Mouse (Mus musculus): Measurements from ENCODE around the gene Shank2. TPM values are rescaled to one million over a fixed set of nuclear protein-coding genes. Genes with fewer than 3 reads are reported as not detected.

Gene Shank2
- 9.1 and 9.4 TPM in 2 replicates for polyA plus RNA-seq (2014; fragmentation: Nextera tagmentation; extraction: Ambion mirVana)

- ATAC-seq (ENCODE audit: low FRiP score, low TSS enrichment) = no peak
- H3K9me3 ChIP-seq (ENCODE audit: control insufficient read depth, low read length) = peaks cover 8% of the 10 kb centered on the region
- H3K36me3 ChIP-seq (ENCODE audit: control insufficient read depth, insufficient read depth, low read length) = no peaks in the 10 kb centered on the region
- H3K4me3 ChIP-seq (replicated peaks; ENCODE audit: low read depth, low read length) = no peak within 1 kb of the TSS
- no peak within 1 kb of the TSS for H3K4me2 ChIP-seq (ENCODE audit: low read length)
- H3K9ac ChIP-seq (replicated peaks; ENCODE audit: low read length) = no peak within 1 kb of the TSS
- no peak for DNase-seq
- no peaks in the 10 kb centered on the region for H3K4me1 ChIP-seq (ENCODE audit: control insufficient read depth, insufficient read depth, low read length)
- WGBS = 77% methylated on average over 3 of the region's 3 CpGs
- H3K27me3 ChIP-seq (ENCODE audit: control insufficient read depth, insufficient read depth, low read length) = no peaks in the 10 kb centered on the region
- H3K27ac ChIP-seq (replicated peaks; ENCODE audit: low read depth, low read length) = no peak within 1 kb of the TSS
These were observed at the start of gene Shank2 for GRCm38 (mm10) chr7:144001628-144002027. TSS of gene Shank2 (plus strand) at chr7:144001928.

- Histone ChIP-seq H3K9ac (replicated peaks; ENCODE audit: low read length) (no peak overlapping the region), H3K4me2 (ENCODE audit: low read length) (no peak overlapping the region), H3K27me3 (ENCODE audit: control insufficient read depth, insufficient read depth, low read length) (no peaks in the 10 kb centered on the region), H3K4me3 (replicated peaks; ENCODE audit: low read depth, low read length) (no peak overlapping the region), H3K36me3 (ENCODE audit: control insufficient read depth, insufficient read depth, low read length) (no peaks in the 10 kb centered on the region), H3K9me3 (ENCODE audit: control insufficient read depth, low read length) (no peaks in the 10 kb centered on the region), H3K4me1 (ENCODE audit: control insufficient read depth, insufficient read depth, low read length) (no peaks in the 10 kb centered on the region), H3K27ac (replicated peaks; ENCODE audit: low read depth, low read length) (no peak overlapping the region)
- no peak for DNase-seq
- no peak for ATAC-seq (ENCODE audit: low FRiP score, low TSS enrichment)
- 70% methylated on average over 3 of the region's 3 CpGs for WGBS
These were observed 49.6 kb upstream of the Shank2 start for GRCm38 (mm10) chr7:143952130-143952529.

DNA sequence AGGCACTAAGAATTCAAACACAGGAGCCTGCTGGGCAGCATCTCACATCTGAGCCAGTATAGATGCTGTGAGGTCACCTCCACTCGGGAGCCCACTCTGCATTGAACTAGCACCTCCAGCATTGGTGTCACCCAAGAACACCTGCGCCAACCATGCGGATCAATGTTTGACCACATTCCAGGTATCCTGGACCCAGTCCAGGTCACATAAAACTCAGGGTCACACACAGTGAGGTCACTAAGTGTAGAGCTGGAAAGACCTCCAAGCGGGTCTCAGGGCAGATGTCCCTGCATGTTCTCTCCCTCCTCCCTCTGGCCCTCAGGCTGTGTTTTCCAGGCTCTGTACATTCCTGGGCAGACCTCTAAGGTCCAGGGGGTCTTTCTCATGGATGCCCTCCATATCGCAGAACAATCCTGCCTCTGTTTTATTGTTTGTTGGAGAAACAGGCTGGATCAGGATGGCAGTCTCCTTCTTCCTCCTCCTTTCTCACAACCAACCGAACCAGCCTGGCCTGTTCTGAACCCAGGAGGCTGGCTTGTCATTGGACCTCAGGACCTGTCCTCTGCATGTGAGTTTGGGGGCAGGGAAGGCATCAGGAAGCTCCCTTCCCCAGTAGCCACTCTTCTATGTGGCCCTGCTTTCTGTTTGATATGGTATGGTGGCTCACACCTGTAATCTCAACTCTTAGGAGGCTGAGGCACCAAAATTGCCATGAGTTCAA, 45.0 kb upstream of the Shank2 start:
- Histone ChIP-seq H3K9ac (replicated peaks; ENCODE audit: low read length) (no peak overlapping the region), H3K36me3 (ENCODE audit: control insufficient read depth, insufficient read depth, low read length) (no peaks in the 10 kb centered on the region), H3K4me3 (replicated peaks; ENCODE audit: low read depth, low read length) (no peak overlapping the region), H3K4me1 (ENCODE audit: control insufficient read depth, insufficient read depth, low read length) (no peaks in the 10 kb centered on the region), H3K4me2 (ENCODE audit: low read length) (no peak overlapping the region), H3K9me3 (ENCODE audit: control insufficient read depth, low read length) (no peaks in the 10 kb centered on the region), H3K27me3 (ENCODE audit: control insufficient read depth, insufficient read depth, low read length) (no peaks in the 10 kb centered on the region), H3K27ac (replicated peaks; ENCODE audit: low read depth, low read length) (no peak overlapping the region)
- 87% methylated on average over 6 of the region's 6 CpGs for WGBS
- ATAC-seq (ENCODE audit: low FRiP score, low TSS enrichment) (no peak), DNase-seq (no peak)

GRCm38 (mm10) chr7:143958030-143958565, 43.6 kb upstream of the Shank2 start:
- DNase-seq (no peak), ATAC-seq (ENCODE audit: low FRiP score, low TSS enrichment) (no peak)
- H3K9me3 ChIP-seq (ENCODE audit: control insufficient read depth, low read length) = no peaks in the 10 kb centered on the region
- no peak overlapping the region for H3K9ac ChIP-seq (replicated peaks; ENCODE audit: low read length)
- no peak overlapping the region for H3K4me3 ChIP-seq (replicated peaks; ENCODE audit: low read depth, low read length)
- no peaks in the 10 kb centered on the region for H3K36me3 ChIP-seq (ENCODE audit: control insufficient read depth, insufficient read depth, low read length)
- 65% methylated on average over 11 of the region's 11 CpGs for WGBS
- no peak overlapping the region for H3K4me2 ChIP-seq (ENCODE audit: low read length)
- H3K27me3 ChIP-seq (ENCODE audit: control insufficient read depth, insufficient read depth, low read length) = no peaks in the 10 kb centered on the region
- H3K4me1 ChIP-seq (ENCODE audit: control insufficient read depth, insufficient read depth, low read length) = no peaks in the 10 kb centered on the region
- no peak overlapping the region for H3K27ac ChIP-seq (replicated peaks; ENCODE audit: low read depth, low read length)

DNA sequence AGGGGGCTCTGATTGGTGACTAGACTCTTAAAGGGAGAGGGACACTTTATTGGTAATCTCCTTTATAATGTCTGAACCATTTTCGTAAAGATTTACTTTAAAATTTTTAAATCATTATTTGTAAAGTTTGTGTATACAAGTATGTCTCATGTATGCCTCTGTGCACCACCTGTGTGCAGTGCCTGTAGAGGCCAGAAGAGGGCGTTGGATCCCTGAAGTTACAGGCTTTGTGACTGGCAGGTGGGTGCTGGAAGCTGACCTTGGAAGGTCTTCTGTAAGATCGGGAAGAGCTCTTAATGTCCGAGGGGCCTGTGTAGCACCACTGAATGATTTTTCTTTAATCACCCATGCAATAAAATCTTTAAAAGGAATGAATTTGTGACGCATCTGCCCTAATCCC, 37.9 kb upstream of the Shank2 start:
- Histone ChIP-seq H3K27ac (replicated peaks; ENCODE audit: low read depth, low read length) (no peak overlapping the region), H3K9me3 (ENCODE audit: control insufficient read depth, low read length) (no peaks in the 10 kb centered on the region), H3K4me3 (replicated peaks; ENCODE audit: low read depth, low read length) (no peak overlapping the region), H3K36me3 (ENCODE audit: control insufficient read depth, insufficient read depth, low read length) (no peaks in the 10 kb centered on the region), H3K9ac (replicated peaks; ENCODE audit: low read length) (no peak overlapping the region), H3K4me2 (ENCODE audit: low read length) (no peak overlapping the region), H3K27me3 (ENCODE audit: control insufficient read depth, insufficient read depth, low read length) (no peaks in the 10 kb centered on the region), H3K4me1 (ENCODE audit: control insufficient read depth, insufficient read depth, low read length) (no peaks in the 10 kb centered on the region)
- DNase-seq (no peak), ATAC-seq (ENCODE audit: low FRiP score, low TSS enrichment) (no peak)
- WGBS = 85% methylated on average over 5 of the region's 5 CpGs

GRCm38 (mm10) chr7:143966621-143967020, 35.1 kb upstream of the Shank2 start:
- no peak overlapping the region for H3K27ac ChIP-seq (replicated peaks; ENCODE audit: low read depth, low read length)
- no peaks in the 10 kb centered on the region for H3K27me3 ChIP-seq (ENCODE audit: control insufficient read depth, insufficient read depth, low read length)
- ATAC-seq (ENCODE audit: low FRiP score, low TSS enrichment) (no peak), DNase-seq (no peak)
- H3K9ac ChIP-seq (replicated peaks; ENCODE audit: low read length) = no peak overlapping the region
- H3K9me3 ChIP-seq (ENCODE audit: control insufficient read depth, low read length) = no peaks in the 10 kb centered on the region
- no peak overlapping the region for H3K4me3 ChIP-seq (replicated peaks; ENCODE audit: low read depth, low read length)
- no peaks in the 10 kb centered on the region for H3K4me1 ChIP-seq (ENCODE audit: control insufficient read depth, insufficient read depth, low read length)
- H3K36me3 ChIP-seq (ENCODE audit: control insufficient read depth, insufficient read depth, low read length) = no peaks in the 10 kb centered on the region
- H3K4me2 ChIP-seq (ENCODE audit: low read length) = no peak overlapping the region
- WGBS = 87% methylated on average over 7 of the region's 7 CpGs

GRCm38 (mm10) chr7:143977491-143977830, 24.3 kb upstream of the Shank2 start:
- H3K4me2 ChIP-seq (ENCODE audit: low read length) = peak overlapping the region; percentile 93
- H3K4me3 ChIP-seq (replicated peaks; ENCODE audit: low read depth, low read length) = peak overlapping the region; percentile 47
- H3K4me1 ChIP-seq (ENCODE audit: control insufficient read depth, insufficient read depth, low read length) = peaks cover 16% of the 10 kb centered on the region
- H3K9me3 ChIP-seq (ENCODE audit: control insufficient read depth, low read length) = no peaks in the 10 kb centered on the region
- peaks cover 53% of the 10 kb centered on the region for H3K27me3 ChIP-seq (ENCODE audit: control insufficient read depth, insufficient read depth, low read length)
- ATAC-seq (ENCODE audit: low FRiP score, low TSS enrichment) = no peak
- DNase-seq = no peak
- H3K9ac ChIP-seq (replicated peaks; ENCODE audit: low read length) = peak overlapping the region; percentile 46; the same call in 1 of the 2 replicates
- H3K27ac ChIP-seq (replicated peaks; ENCODE audit: low read depth, low read length) = no peak overlapping the region
- WGBS = 17% methylated on average over 5 of the region's 5 CpGs
- H3K36me3 ChIP-seq (ENCODE audit: control insufficient read depth, insufficient read depth, low read length) = no peaks in the 10 kb centered on the region

DNA sequence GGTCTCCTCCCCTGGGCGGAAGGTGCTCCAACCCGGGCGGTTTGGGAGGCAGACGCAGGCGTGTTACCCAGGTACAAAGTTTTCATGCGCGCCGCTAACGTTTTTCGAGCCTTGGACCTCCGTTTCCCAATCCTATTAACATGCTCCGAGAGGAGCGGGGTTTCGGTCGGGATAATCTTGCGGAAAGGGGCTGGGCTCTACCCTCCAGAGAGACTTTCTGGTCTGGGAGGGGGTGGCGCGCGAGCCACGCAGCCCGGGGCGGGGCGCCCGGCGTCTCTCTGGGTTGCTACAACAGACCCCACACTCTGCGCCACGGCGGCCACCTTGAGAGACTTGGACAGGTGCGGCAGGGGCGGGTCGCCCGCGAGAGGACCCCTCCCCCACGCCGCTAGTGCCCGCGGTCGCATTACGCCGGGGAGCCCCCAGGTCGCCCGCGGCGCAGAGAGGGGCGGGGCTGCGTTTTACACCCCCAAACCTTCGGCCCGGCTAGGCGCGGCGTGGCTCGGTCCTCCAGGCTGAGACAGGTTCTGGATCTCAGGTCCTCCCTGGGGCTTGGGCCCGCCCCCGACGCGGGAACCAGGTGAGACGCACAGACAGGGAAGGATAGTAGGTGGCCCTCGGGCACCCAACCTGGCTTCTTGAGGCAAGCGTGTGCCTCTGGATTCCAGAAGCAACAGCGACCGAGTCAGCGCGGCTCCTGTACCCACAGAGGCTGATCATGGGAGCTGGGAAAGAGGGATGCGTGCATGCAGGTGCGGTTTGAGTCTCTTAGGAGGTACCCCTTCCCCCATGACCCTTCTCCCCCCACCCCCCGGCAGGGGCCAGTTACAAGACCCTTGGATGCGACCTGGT, 23.7 kb upstream of the Shank2 start:
- H3K9me3 ChIP-seq (ENCODE audit: control insufficient read depth, low read length) = no peaks in the 10 kb centered on the region
- H3K27me3 ChIP-seq (ENCODE audit: control insufficient read depth, insufficient read depth, low read length) = peaks cover 53% of the 10 kb centered on the region
- peak overlapping the region; percentile 47 for H3K4me3 ChIP-seq (replicated peaks; ENCODE audit: low read depth, low read length)
- ATAC-seq (ENCODE audit: low FRiP score, low TSS enrichment) = peak; percentile 34; the same call in 1 of the 2 replicates
- no peak overlapping the region for H3K27ac ChIP-seq (replicated peaks; ENCODE audit: low read depth, low read length)
- WGBS = 1% methylated on average over 67 of the region's 67 CpGs
- DNase-seq = peak; percentile 47
- no peaks in the 10 kb centered on the region for H3K36me3 ChIP-seq (ENCODE audit: control insufficient read depth, insufficient read depth, low read length)
- peak overlapping the region; percentile 46 for H3K9ac ChIP-seq (replicated peaks; ENCODE audit: low read length)
- peak overlapping the region; percentile 93 for H3K4me2 ChIP-seq (ENCODE audit: low read length)
- H3K4me1 ChIP-seq (ENCODE audit: control insufficient read depth, insufficient read depth, low read length) = peaks cover 16% of the 10 kb centered on the region

Measured in midbrain, embryonic 14.5 days (tissue).